Mouse (Mus musculus) monocyte, adult 2 months (primary cell): ENCODE measurements around the gene Fbxl18.
"Not testable (repeated sequence)": the region's sequence is repeated elsewhere in the genome, so short reads cannot be mapped to it uniquely, and the experiment has no call there.

Experiments
- DNase-seq, 2 experiments: peaks; one replicate each; pipeline ENCODE4 v3.0.0; 2022; ENCODE audit warnings: low spot score in 2 of 2, low read depth in 1 of 2

The Fbxl18 gene

GRCm38 (mm10) chr5:142874791-142875512 is 20.3 kb downstream of the Fbxl18 start:
- DNase-seq = no peak

- no peak for DNase-seq
These were observed 21.5 kb downstream of the Fbxl18 start for GRCm38 (mm10) chr5:142873718-142874117.

- no peak for DNase-seq
These were observed 23.5 kb downstream of the Fbxl18 start for GRCm38 (mm10) chr5:142871765-142872164.

GRCm38 (mm10) chr5:142869463-142869862 is 25.8 kb downstream of the Fbxl18 start:
- DNase-seq = no peak

- DNase-seq = no peak
These were observed 37.4 kb downstream of the Fbxl18 start for GRCm38 (mm10) chr5:142857763-142858229.

- DNase-seq = no peak
These were observed 38.8 kb downstream of the Fbxl18 start for GRCm38 (mm10) chr5:142856408-142856807.

GRCm38 (mm10) chr5:142854877-142855276 is 40.3 kb downstream of the Fbxl18 start:
- DNase-seq = peak in 1 of 2 experiments; percentile 29

- DNase-seq = no peak
These were observed 41.6 kb downstream of the Fbxl18 start for GRCm38 (mm10) chr5:142853585-142853984.

GRCm38 (mm10) chr5:142851681-142852049 is 43.6 kb downstream of the Fbxl18 start:
- DNase-seq = no peak

GRCm38 (mm10) chr5:142850916-142851680 is 44.1 kb downstream of the Fbxl18 start:
- no peak for DNase-seq

- no peak for DNase-seq
These were observed 44.7 kb downstream of the Fbxl18 start for GRCm38 (mm10) chr5:142850476-142850875.

GRCm38 (mm10) chr5:142848911-142849310 is 46.3 kb downstream of the Fbxl18 start:
- no peak for DNase-seq

- no peak for DNase-seq
These were observed 47.1 kb downstream of the Fbxl18 start for GRCm38 (mm10) chr5:142848149-142848548.

GRCm38 (mm10) chr5:142844467-142844866 is 50.8 kb downstream of the Fbxl18 start:
- DNase-seq = no peak

- DNase-seq = no peak
These were observed 53.0 kb downstream of the Fbxl18 start for GRCm38 (mm10) chr5:142842137-142842642.

GRCm38 (mm10) chr5:142841372-142842136 is 53.7 kb downstream of the Fbxl18 start:
- no peak for DNase-seq

- not testable (repeated sequence) for DNase-seq
These were observed 57.8 kb downstream of the Fbxl18 start for GRCm38 (mm10) chr5:142837427-142837826.

GRCm38 (mm10) chr5:142836891-142837290 is 58.3 kb downstream of the Fbxl18 start:
- DNase-seq = no peak

- no peak for DNase-seq
These were observed 61.4 kb downstream of the Fbxl18 start for GRCm38 (mm10) chr5:142833646-142834438.

- no peak for DNase-seq
These were observed 69.1 kb downstream of the Fbxl18 start for GRCm38 (mm10) chr5:142826131-142826530.

- DNase-seq = no peak
These were observed 69.6 kb downstream of the Fbxl18 start for GRCm38 (mm10) chr5:142825665-142826064.
